Mouse (Mus musculus): ENCODE data around the gene Col18a1.

GRCm38 (mm10) chr10:77062393-77063010 lies 103.8 kb downstream of the Col18a1 start:
- no peak for TF ChIP-seq CTCF (IDR thresholded peaks at IDR 0.05)
- no peak for TF ChIP-seq EP300 (IDR thresholded peaks at IDR 0.05)

Data from lung, postnatal 0 days (tissue).